Mouse (Mus musculus) bone marrow macrophage, adult 2 months (primary cell): ENCODE data around the gene She.

Experiments
- CTCF ChIP-seq: IDR thresholded peaks from 2 replicates; pipeline ENCODE4 v1.5.1; 2012; ENCODE audit warnings: low read depth, mild to moderate bottlenecking, low read length, moderate library complexity
- POLR2A ChIP-seq: IDR thresholded peaks from 2 replicates; pipeline ENCODE4 v1.6.1; 2012; ENCODE audit warnings: mild to moderate bottlenecking, low read depth, low read length, borderline replicate concordance

DNA sequence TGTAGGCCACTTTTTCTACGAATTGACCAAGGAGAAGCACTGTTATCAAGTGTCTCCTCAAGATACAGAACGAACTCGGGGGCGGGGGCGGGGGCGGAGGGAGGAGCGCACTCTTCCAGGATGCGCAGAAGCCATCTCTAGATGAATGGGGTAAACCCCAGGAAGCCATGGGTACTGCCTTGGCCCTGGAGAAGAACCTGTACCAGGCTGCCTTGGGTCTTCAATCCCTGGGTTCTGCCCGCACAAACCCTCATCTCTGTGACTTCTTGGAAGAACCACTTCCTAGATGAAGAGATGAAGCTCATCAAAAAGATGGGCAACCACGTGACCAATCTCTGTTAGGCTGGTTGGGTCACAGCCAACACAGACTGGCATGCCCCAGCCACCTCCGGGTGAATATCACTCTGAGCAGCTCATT, 10.1 kb upstream of the She start:
- no peak for TF ChIP-seq CTCF
- no peak for TF ChIP-seq POLR2A
